Mouse (Mus musculus): ENCODE measurements around the gene Prrc2b.

Gene Prrc2b

DNA sequence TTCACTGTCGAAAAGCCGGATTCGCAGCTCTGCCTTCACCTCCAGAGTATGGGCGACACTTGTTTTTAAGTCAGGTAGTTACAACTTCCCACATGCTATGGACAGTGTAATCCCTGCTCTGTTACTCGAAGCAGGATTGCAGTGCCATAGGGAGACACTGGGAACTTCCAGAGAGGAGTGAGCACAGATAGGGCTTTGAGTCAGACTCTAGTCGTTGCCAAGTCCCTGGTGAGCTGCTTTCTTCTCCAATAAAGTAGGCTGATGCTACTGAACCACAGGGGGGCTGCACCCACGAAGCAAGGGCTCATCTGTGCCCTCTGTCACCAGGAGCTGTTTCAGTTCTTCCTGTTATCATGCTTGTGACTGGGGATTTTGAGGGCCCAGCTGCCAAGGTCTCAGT is 70.7 kb downstream of the Prrc2b start:
- no peak for DNase-seq (ENCODE audit: low spot score in 2 of 2)

DNA sequence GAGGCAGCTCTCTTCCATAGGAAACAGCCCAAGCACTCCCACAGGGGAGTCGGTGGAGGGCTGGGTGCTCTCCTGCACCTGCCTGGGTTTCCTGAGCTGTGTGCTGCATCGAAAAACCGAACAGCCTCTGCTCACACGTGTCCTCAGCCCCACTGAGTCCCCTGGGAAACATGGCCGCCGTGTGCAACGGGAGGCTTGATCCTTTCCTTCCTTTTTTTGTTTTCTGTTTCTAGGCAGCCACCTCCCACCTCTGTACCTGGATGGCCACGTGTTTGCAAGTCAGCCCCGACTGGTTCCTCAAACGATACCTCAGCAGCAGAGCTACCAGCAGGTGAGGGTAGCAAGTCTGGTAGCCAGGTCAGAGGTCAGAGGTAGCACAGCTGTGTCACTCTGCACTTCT is 71.2 kb downstream of the Prrc2b start:
- DNase-seq (ENCODE audit: low spot score in 2 of 2) = peak; percentile 65 to 69

DNA sequence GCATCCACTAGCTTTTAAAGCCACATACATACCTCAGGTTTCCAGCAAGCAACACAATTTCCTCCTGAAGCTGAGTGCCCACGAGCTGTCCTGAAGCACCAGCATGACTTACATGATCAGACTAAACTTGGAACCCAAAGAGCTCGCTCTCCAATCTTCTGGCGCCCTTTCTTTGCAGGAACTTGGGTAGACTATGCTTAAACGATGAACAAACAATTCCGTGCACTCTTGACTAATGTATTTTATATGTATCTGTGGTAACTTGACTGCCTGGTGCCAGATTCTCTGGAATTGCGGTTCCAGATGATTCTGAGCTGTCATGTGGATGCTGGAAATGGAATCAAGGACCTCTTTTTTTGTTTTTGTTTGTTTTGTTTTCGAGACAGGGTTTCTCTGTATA is 84.6 kb downstream of the Prrc2b start:
- DNase-seq (ENCODE audit: low spot score in 2 of 2) = no peak

DNA sequence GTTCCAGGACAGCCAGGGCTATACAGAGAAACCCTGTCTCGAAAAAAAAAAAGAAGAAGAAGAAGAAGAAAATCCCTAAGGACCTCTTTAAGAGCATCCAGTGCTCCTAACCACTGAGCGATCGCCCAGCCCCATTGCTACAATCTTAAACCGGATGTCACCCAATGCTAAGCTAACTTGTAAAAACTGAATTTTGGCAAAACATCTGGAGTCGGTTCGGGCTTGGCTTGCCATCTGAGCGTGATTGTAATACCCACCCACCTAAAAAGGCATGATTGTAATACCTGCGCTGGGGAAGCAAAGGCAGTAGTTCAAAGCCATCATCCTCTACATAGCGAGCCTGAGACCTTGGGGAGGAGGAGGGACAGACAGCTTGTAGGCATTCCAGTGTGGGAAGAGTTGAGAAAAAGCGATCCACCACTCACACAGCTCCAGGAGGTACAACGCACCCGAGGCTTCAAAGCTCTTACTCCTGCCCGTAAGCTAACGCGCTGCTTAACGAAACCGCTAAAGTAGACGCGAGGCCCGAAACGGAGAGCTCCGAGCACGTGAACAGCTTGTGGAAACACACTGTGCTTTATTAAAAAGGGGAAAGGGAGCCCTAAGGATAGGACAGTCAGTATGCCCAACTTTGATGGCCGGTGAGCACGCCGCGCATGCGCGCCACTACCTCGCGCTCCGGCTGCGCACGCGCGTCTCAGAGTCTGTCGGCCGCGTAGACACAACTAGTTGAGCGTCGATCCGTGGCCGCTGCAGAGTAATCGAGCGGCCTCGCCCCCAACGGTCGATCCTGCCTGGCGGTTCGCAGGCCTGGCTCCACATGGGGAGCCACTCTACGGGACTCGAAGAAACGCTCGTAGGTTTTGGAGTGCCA is 85.2 kb downstream of the Prrc2b start, which contains the start of gene Pomt1:
Gene Pomt1, plus strand, starts transcription at position 705 of the 874 bp plus-strand sequence.
- peak; percentile 87 to 91 for DNase-seq (ENCODE audit: low spot score in 2 of 2)

- DNase-seq (ENCODE audit: low spot score in 2 of 2) = peak; percentile 36 to 51
Observed at GRCm38 (mm10) chr2:32236760-32237487, 86.0 kb downstream of the Prrc2b start.

DNA sequence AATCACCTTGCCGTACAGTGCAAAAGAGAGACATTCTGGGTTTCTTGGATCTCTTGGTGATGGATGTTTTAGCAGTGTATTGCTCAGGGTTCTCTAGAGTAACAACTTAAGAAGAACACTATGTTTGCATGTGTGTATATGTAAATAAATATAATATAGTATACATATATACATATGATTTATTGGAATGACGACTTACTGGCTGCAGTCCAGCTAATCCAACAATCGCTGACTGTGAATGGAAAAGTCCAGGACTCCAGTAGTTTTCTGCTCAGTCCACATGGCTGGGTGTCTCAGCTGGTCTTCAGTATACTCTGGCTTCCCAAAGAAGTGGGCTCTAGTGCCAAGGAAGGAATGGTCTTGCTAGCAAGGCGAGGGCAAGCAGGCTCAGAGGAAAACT is 86.7 kb downstream of the Prrc2b start:
- DNase-seq (ENCODE audit: low spot score in 2 of 2) = no peak

DNA sequence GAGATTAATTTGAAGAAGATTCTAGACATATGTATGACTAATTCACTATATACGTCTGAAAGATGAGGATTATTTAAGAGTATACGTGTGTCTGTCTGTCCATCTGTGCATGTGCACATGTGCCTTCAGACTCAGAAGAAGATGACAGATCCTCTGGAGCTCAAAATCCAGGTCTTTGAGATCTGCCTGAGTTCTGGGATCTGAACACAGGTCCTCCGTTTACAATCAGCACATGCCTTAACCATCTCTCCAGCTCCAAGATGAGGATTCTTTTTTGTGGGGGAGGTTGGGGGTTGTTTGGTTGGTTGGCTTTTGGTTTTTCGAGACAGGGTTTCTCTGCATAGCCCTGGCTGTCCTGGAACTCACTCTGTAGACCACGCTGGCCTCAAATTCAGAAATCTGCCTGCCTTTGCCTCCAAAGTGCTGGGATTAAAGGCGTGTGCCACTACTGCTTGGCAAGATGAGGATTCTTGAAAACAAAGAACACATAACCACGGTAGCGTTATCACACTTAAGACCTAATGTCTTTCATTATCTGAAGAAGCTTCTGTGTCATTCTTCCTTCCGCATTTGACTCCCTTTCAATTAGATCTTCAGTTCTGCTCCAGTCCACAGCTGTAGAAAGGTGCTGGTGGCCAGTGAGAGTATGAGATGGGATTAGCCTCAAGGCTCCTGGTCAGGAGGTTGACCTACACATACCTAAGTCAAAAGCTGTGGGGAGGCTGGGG is 88.0 kb downstream of the Prrc2b start:
- DNase-seq (ENCODE audit: low spot score in 2 of 2) = no peak

GRCm38 (mm10) chr2:32240591-32240990 is 89.7 kb downstream of the Prrc2b start:
- DNase-seq (ENCODE audit: low spot score in 2 of 2) = no peak

DNA sequence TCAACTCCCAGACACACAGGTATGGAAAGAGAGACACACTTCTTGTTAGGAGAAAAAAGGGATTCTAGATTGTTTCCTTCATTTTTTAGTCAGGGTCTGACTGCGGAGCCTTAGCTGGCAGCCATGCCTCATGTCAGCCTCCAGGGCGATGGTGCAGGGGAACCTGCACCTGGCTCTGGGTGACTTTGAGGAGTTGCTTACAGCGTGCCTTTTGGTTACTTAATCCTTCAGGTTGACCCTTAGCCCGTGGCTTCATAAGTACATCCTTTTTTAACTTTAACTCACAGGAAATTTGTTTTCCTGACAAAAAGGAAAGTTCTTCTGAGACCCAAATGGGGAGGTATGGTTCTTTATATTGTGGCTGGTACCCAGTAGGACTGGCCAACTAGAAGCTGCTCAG is 92.1 kb downstream of the Prrc2b start:
- DNase-seq (ENCODE audit: low spot score in 2 of 2) = no peak

- no peak for DNase-seq (ENCODE audit: low spot score in 2 of 2)
Observed at GRCm38 (mm10) chr2:32246741-32247140, 95.9 kb downstream of the Prrc2b start.

DNA sequence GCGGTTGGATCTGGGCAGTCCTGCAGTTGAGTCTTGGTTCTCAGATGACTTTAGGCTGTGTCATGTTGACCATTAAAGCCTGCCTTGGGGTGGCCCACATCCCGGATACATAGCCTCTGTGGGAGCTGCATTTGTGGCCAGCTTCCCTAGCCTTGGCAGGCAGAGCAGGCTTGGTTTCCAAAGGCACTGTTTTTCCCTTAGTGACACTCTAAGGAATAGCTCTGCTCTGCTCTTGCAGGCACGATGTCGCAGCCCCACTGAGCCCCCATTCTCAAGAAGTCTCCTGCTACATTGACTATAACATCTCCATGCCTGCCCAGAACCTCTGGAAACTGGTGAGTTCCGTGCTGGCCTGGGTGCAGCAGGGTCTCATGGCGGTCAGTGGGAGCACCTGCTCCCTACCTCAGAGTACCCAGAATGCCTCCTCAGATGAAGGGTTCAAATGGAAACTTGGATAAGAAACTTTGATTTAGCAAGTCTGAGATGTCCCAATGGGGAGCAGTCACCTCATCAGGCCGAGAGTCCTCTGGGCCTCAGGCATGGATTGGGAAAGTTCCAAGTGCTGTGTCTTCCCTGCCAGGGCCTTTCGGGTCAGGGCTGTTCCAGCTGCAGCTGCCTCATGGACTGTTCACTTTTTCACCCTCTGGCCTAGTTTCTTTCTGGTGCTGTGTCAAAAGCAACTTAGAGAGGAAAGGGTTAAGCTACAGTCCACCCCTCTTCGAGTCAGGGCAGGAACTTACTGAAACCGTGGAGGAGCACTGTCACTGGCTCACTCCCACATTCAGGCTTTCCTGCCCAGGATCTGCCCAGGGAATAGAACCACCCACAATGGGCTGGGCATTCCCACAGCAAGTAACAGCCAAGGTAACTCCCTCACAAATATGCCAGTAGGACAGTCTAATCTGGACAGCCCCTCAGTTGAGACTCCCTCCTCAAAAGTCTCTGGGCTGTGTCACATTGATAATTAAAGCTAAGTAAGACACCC is 97.8 kb downstream of the Prrc2b start:
- DNase-seq (ENCODE audit: low spot score in 2 of 2) = no peak

DNA sequence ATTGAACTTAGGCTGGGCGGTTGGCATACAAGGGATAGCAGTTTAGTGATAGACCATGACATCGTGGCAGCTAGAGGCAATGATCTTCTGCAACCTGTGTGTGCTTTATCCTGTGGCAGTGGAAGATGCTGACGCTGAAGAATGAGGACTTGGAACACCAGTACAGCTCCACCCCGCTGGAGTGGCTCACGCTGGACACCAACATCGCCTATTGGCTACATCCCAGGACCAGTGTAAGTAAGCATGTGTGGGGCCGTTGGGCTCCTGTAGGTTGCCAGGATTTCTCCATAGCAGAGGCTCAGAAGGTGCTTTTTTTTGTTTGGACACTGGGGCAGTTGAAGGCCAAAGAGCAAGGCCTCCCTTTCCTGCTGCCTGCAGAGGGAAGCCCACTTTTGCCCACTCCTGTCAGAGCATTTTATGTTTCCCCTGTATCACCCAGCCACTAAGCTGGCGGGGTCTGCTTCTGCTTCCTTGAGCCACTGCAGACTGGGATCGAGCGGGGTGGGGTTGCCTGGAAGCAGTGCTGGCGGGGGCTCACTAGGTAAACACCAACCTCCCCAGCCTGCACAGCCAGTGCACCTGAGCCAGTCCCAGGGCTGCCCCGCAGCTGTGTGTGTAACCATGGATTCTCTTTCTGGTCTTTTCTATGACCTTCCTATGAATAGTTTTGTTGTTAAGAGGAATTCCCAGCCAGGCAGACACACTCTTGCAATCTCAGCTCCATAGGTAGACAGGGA is 101.1 kb downstream of the Prrc2b start:
- no peak for DNase-seq (ENCODE audit: low spot score in 2 of 2)

GRCm38 (mm10) chr2:32252658-32253057 is 101.8 kb downstream of the Prrc2b start:
- DNase-seq (ENCODE audit: low spot score in 2 of 2) = no peak

GRCm38 (mm10) chr2:32253352-32253751 is 102.5 kb downstream of the Prrc2b start:
- DNase-seq (ENCODE audit: low spot score in 2 of 2) = no peak

GRCm38 (mm10) chr2:32254563-32254962 is 103.7 kb downstream of the Prrc2b start:
- DNase-seq (ENCODE audit: low spot score in 2 of 2) = no peak

- no peak for DNase-seq (ENCODE audit: low spot score in 2 of 2)
Observed at GRCm38 (mm10) chr2:32256273-32256672, 105.4 kb downstream of the Prrc2b start.

GRCm38 (mm10) chr2:32258887-32259533 is 108.1 kb downstream of the Prrc2b start:
- no peak for DNase-seq (ENCODE audit: low spot score in 2 of 2)

- DNase-seq (ENCODE audit: low spot score in 2 of 2) = peak; percentile 92 to 93
Observed at GRCm38 (mm10) chr2:32259657-32260417, 109.0 kb downstream of the Prrc2b start, which contains the start of gene Uck1. Gene Uck1 (minus strand): TSS chr2:32260159.

DNA sequence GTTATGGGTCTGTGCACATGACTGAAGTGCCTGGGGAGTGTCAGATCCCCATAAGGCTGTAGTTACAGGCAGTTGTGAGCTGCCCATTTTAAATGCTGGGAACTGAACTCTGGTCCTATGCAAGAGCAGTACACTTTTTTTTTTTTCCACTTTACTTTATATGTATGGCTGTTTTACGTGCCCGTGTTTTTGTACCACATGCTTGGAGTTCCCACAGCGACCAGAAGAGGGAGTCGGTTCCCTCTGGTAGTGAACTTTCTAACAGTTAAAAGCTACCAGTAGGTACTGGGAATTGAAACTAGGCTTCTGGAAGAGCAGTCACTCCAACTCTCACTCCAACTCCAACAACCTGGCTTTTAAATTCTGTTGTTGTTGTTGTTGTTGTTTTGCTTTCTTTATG is 109.8 kb downstream of the Prrc2b start:
- DNase-seq (ENCODE audit: low spot score in 2 of 2) = peak; percentile 50 to 72

Measured in spleen, postnatal 36 days (tissue).